Mouse (Mus musculus) intestine, embryonic 16.5 days (tissue): ENCODE measurements at regions not wholly inside any gene's neighbourhood (a gene's known extent, or its start where the extent isn't known, plus 50 kb on each side); places are given as distances from the start of the nearest gene placed in this dataset.

ENCODE experiments used
- ATAC-seq: fragments of 200-750 bp; cut with Nextera tagmentation; 2 replicates; pipeline ENCODE4 v1.8.0; 2017; ENCODE audit warnings: moderate TSS enrichment, moderate library complexity
- H3K27ac ChIP-seq: fragments of 300-500 bp; sonication (generic); 2 replicates; pipeline ENCODE4 v1.5.1; 2014; ENCODE audit warnings: mild to moderate bottlenecking, low read length
- H3K27me3 ChIP-seq: fragments of 300-500 bp; sonication (generic); replicated peaks from 2 replicates; pipeline ENCODE4 v1.6.1; 2014; ENCODE audit warnings: low read length, control low read depth, mixed read lengths; ENCODE audit not compliant: control insufficient read depth, insufficient read depth
- H3K36me3 ChIP-seq: fragments of 300-500 bp; sonication (generic); 2 replicates; pipeline ENCODE4 v1.6.1; 2014; ENCODE audit warnings: low read length, control low read depth; ENCODE audit not compliant: control insufficient read depth, insufficient read depth
- H3K4me1 ChIP-seq: fragments of 300-500 bp; sonication (generic); 2 replicates; pipeline ENCODE4 v1.6.1; 2014; ENCODE audit warnings: low read length, control low read depth, mixed read lengths; ENCODE audit not compliant: control insufficient read depth, insufficient read depth
- H3K4me2 ChIP-seq: fragments of 300-500 bp; sonication (generic); 2 replicates; pipeline ENCODE4 v1.6.1; 2014; ENCODE audit warnings: low read depth, low read length, control low read depth
- H3K4me3 ChIP-seq: fragments of 300-500 bp; sonication (generic); 2 replicates; pipeline ENCODE4 v1.5.1; 2014; ENCODE audit warnings: mild to moderate bottlenecking, low read length
- H3K9ac ChIP-seq: fragments of 300-500 bp; sonication (generic); 2 replicates; pipeline ENCODE4 v1.6.1; 2014; ENCODE audit warnings: low read depth, low read length
- H3K9me3 ChIP-seq: fragments of 300-500 bp; sonication (generic); 2 replicates; pipeline ENCODE4 v1.6.1; 2016; ENCODE audit warnings: low read length, control low read depth; ENCODE audit not compliant: control insufficient read depth
- WGBS: fragments of 180-500 bp; shearing (Covaris S2); extraction: QIAGEN DNeasy Blood & Tissue Kit; methylation state at CpG from one replicate; pipeline ENCODE4 v1.1.7; 2014; 5-methylcytosine and 5-hydroxymethylcytosine counted together

- Histone ChIP-seq H3K4me3 (no peak overlapping the region), H3K36me3 (no peaks in the 10 kb centered on the region), H3K9ac (no peak overlapping the region), H3K4me2 (no peak overlapping the region), H3K27me3 (no peaks in the 10 kb centered on the region), H3K9me3 (0 out of 2 replicates have a peak, but pooled peaks cover 6% of the 10 kb centered on the region), H3K27ac (no peak overlapping the region), H3K4me1 (peaks cover 8% of the 10 kb centered on the region; the same call in 1 of the 2 replicates)
- WGBS, result 63% methylated on average over 9 of the region's 9 CpGs
- no peak for ATAC-seq
These were observed 135.4 kb downstream of the Rpl14 start for GRCm38 (mm10) chr9:120706562-120707198.

DNA sequence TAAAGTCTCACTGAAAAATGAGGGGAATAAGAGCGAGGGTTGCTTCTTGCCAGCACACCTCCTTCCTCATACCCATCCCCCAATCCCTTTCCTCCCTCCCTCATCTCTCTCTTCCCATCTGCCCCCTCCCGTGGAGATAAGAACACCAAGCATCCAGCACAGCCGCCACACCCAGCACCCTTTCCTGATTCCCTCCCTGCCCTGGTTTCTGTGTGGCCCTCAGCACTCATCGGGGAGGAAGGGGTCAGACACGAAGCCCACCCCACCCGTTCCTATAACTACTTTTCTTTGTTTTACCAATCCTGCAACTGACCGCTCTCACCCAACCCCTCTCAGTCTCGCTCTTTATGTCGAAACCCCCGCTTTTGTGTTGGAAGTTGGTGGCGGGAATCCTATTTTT is 137.3 kb downstream of the Rpl14 start:
- Histone ChIP-seq H3K4me3 (peak overlapping the region; percentile 7; the same call in 1 of the 2 replicates), H3K9me3 (0 out of 2 replicates have a peak, but pooled peaks cover 6% of the 10 kb centered on the region), H3K4me2 (peak overlapping the region; percentile 20; the same call in 1 of the 2 replicates), H3K27me3 (no peaks in the 10 kb centered on the region), H3K4me1 (peaks cover 8% of the 10 kb centered on the region; the same call in 1 of the 2 replicates), H3K9ac (0 out of 2 replicates have a peak overlapping the region, but pooled peaks have one; percentile 29), H3K36me3 (no peaks in the 10 kb centered on the region), H3K27ac (no peak overlapping the region)
- 15% methylated on average over 11 of the region's 11 CpGs for WGBS
- ATAC-seq, result peak; percentile 38; the same call in 1 of the 2 replicates

DNA sequence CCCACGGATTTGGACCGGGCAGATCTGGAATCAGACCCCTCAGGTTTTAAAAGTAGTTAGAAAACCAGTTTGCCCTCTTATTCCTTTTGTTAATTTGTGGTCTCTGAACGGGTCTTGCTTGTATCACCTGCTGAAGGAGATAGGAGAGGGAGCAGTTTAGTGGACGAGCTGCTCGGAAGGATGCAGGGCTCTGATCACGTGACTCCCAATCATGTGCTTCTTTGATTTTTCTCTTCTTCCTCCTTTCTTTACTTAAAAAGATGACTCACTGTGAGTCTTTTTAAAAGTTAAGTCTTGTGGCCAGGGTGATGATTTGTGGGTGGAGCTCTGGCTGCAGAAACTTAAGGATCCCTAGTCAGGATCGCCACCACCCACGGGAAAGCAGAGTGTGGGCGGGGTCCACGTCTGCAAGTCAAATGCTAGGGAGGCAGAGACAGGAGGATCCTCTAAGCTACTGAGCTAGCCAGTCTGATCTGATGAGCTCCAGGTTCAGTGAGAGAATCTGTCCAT is 138.0 kb downstream of the Rpl14 start:
- Histone ChIP-seq H3K9me3 (0 out of 2 replicates have a peak, but pooled peaks cover 6% of the 10 kb centered on the region), H3K36me3 (no peaks in the 10 kb centered on the region), H3K4me1 (peaks cover 8% of the 10 kb centered on the region; the same call in 1 of the 2 replicates), H3K9ac (0 out of 2 replicates have a peak overlapping the region, but pooled peaks have one; percentile 29), H3K4me3 (no peak overlapping the region), H3K27me3 (no peaks in the 10 kb centered on the region), H3K27ac (no peak overlapping the region), H3K4me2 (peak overlapping the region; percentile 20; the same call in 1 of the 2 replicates)
- 63% methylated on average over 10 of the region's 10 CpGs for WGBS
- no peak for ATAC-seq

GRCm38 (mm10) chr9:120712987-120713386 is 141.7 kb downstream of the Rpl14 start:
- ATAC-seq, result no peak
- 0 out of 2 replicates have a peak, but pooled peaks cover 6% of the 10 kb centered on the region for H3K9me3 ChIP-seq
- H3K4me2 ChIP-seq, result no peak overlapping the region
- no peak overlapping the region for H3K27ac ChIP-seq
- no peak overlapping the region for H3K4me3 ChIP-seq
- no peaks in the 10 kb centered on the region for H3K27me3 ChIP-seq
- no peak overlapping the region for H3K9ac ChIP-seq
- 100% methylated on average over 2 of the region's 2 CpGs for WGBS
- H3K36me3 ChIP-seq, result no peaks in the 10 kb centered on the region
- peaks cover 8% of the 10 kb centered on the region; the same call in 1 of the 2 replicates for H3K4me1 ChIP-seq

DNA sequence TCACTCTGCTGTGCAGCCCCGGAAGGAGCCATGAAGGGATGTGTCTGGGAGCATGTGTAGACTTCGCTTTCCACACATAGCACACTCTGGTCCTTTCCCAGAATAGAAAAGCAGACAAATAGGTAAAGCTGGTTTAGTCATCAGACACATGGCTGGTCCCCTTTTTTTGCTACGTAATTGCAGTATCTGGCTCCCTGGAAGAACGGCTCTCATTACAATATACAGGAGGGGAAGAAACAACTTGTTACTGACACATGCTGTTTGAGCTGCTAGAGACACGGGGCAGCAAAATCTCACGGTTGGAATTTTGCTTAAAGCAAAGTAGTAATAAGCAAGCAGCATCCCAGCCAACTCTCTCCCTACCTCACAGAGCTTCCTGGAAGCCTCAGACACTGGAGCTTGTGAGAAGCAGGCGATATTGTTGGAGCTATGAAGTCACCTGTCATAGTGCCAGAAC is 144.4 kb downstream of the Rpl14 start:
- H3K9ac ChIP-seq, result no peak overlapping the region
- H3K27me3 ChIP-seq, result no peaks in the 10 kb centered on the region
- no peaks in the 10 kb centered on the region for H3K36me3 ChIP-seq
- no peak overlapping the region for H3K4me3 ChIP-seq
- no peak overlapping the region for H3K4me2 ChIP-seq
- 70% methylated on average over 7 of the region's 7 CpGs for WGBS
- 0 out of 2 replicates have a peak, but pooled peaks cover 6% of the 10 kb centered on the region for H3K9me3 ChIP-seq
- no peaks in the 10 kb centered on the region for H3K4me1 ChIP-seq
- no peak for ATAC-seq
- no peak overlapping the region for H3K27ac ChIP-seq

DNA sequence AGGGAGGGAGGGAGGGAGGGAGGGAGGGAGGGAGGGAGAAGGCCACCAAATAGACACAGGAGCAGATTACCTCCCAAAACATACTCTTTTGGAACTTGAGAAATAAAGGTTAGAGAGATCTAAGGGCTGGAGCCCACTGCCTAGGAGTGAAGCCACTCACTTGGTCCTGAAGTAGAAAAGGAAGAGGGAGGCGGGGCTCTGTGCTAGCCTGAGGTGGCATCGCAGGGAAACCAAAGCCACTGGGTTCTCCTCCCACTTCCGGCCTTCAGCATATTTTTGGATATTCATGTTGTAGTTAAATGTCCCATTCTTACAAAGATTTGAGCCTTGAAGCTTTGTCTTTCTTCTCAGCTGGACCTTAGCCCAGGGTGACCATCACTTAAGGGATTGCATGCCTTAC is 147.6 kb downstream of the Rpl14 start:
- H3K4me2 ChIP-seq, result no peak overlapping the region
- WGBS, result 87% methylated on average over 3 of the region's 3 CpGs
- H3K27me3 ChIP-seq, result no peaks in the 10 kb centered on the region
- H3K9me3 ChIP-seq, result no peaks in the 10 kb centered on the region
- no peaks in the 10 kb centered on the region for H3K36me3 ChIP-seq
- no peak overlapping the region for H3K27ac ChIP-seq
- ATAC-seq, result no peak
- H3K4me3 ChIP-seq, result no peak overlapping the region
- H3K4me1 ChIP-seq, result no peaks in the 10 kb centered on the region
- no peak overlapping the region for H3K9ac ChIP-seq

DNA sequence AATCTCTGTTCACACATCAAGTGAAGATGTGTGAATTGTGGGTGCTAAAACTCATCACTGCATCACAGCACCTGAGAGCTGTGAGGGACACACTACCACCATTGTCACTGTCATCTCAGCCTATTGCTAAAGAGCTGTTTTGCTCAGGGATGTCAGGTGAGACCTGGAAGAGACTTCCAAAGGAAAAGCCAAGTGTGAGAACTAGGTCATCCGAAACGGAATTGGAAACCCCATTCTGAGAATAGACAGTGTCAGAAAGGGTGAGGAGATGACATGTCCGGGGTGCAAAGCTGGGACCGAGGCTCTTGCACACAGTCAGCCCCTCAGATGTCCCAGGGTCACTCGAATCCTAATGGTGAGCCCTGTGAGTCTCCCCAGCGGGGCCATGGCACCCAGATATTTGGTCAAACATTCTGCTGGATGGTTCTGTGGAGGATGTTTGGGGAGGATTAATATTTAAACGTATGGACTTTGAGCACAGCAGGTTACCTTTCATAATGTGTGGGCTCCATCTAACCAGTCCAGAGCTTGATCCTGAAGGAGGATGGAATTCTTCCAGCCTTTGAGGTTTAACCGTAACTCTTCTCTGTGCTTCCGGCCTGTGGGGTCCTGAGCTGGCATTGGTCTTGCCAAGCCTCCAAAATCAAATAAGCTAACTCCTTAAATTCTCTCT is 150.3 kb downstream of the Rpl14 start:
- 79% methylated on average over 9 of the region's 9 CpGs for WGBS
- H3K36me3 ChIP-seq, result no peaks in the 10 kb centered on the region
- H3K4me3 ChIP-seq, result no peak overlapping the region
- no peaks in the 10 kb centered on the region for H3K27me3 ChIP-seq
- H3K4me1 ChIP-seq, result no peaks in the 10 kb centered on the region
- H3K4me2 ChIP-seq, result no peak overlapping the region
- no peaks in the 10 kb centered on the region for H3K9me3 ChIP-seq
- H3K27ac ChIP-seq, result no peak overlapping the region
- no peak overlapping the region for H3K9ac ChIP-seq
- ATAC-seq, result no peak

GRCm38 (mm10) chr9:120723026-120723425 is 151.8 kb downstream of the Rpl14 start:
- WGBS, result 72% methylated on average over 5 of the region's 5 CpGs
- Histone ChIP-seq H3K9ac (no peak overlapping the region), H3K27ac (no peak overlapping the region), H3K27me3 (no peaks in the 10 kb centered on the region), H3K4me2 (no peak overlapping the region), H3K36me3 (no peaks in the 10 kb centered on the region), H3K9me3 (no peaks in the 10 kb centered on the region), H3K4me1 (no peaks in the 10 kb centered on the region), H3K4me3 (no peak overlapping the region)
- ATAC-seq, result no peak

DNA sequence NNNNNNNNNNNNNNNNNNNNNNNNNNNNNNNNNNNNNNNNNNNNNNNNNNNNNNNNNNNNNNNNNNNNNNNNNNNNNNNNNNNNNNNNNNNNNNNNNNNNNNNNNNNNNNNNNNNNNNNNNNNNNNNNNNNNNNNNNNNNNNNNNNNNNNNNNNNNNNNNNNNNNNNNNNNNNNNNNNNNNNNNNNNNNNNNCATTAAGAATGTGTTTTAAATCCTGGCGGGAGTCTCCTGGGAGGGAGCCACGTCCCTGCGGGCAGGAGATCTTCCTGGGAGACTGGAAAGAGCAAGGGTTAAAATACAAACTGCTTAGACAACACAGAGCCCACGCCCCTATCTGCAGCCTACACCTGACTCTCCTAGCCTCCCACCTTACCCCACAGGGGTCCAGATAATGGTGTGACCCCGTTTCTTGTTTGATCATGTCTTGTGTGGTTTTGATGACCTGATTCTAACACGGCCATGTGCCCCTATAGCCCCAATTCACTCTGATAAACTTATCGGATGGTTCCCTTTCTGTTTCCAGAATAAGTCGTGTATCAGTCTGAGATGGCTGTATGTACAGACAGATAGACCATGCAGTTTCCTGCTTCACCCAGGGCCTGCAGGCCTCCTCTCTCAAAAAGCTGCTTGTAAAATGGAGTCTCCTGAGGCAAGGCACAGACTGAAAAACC is 160.8 kb downstream of the Rpl14 start:
- Histone ChIP-seq H3K36me3 (no peaks in the 10 kb centered on the region), H3K4me2 (no peak overlapping the region), H3K9ac (no peak overlapping the region), H3K4me3 (no peak overlapping the region), H3K9me3 (no peaks in the 10 kb centered on the region), H3K27me3 (no peaks in the 10 kb centered on the region), H3K4me1 (peaks cover 22% of the 10 kb centered on the region), H3K27ac (no peak overlapping the region)
- WGBS, result 36% methylated on average over 8 of the region's 8 CpGs
- ATAC-seq, result peak; percentile 60
